Mouse (Mus musculus): ENCODE data around the gene Sox15.
"Not testable (repeated sequence)": the region's sequence is repeated elsewhere in the genome, so short reads cannot be mapped to it uniquely, and the experiment has no call there.

The Sox15 gene

DNA sequence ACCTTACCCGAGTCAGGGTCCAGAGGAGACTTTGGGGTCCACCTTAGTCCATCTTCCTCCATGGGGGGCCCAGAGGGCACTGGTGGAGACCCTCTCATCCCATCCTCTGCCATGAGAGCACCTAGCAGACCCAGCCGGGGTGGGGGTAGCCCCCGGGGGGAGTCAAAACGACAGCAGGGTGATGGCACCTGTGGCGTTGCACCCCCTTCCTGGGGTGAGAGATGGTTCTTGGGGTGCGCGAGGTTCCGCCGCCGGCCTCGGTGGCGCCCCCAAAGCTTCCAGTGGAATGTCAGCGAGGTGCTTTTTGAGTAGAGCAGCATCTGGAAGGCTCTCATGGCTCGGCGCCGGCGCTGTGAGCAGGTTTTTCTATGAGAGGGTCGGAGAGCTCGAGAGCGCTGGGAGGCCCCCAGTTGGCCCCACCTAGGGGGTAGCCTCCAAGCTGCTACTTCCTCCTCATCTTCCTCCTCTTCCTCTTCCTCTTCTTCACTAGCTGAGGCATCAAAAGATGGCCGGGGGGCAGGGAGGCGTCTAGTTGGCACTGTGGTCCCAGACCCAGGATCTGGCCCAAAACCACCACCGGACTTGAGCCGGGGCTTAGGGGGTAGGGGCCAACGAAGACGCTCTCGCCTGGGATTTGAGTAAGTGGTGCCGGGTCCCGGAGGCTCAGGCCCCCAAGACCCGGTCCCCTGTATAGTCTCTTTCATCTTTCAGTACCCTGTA, 25.2 kb downstream of the Sox15 start:
- DNase-seq (ENCODE audit: low spot score) = no peak

DNA sequence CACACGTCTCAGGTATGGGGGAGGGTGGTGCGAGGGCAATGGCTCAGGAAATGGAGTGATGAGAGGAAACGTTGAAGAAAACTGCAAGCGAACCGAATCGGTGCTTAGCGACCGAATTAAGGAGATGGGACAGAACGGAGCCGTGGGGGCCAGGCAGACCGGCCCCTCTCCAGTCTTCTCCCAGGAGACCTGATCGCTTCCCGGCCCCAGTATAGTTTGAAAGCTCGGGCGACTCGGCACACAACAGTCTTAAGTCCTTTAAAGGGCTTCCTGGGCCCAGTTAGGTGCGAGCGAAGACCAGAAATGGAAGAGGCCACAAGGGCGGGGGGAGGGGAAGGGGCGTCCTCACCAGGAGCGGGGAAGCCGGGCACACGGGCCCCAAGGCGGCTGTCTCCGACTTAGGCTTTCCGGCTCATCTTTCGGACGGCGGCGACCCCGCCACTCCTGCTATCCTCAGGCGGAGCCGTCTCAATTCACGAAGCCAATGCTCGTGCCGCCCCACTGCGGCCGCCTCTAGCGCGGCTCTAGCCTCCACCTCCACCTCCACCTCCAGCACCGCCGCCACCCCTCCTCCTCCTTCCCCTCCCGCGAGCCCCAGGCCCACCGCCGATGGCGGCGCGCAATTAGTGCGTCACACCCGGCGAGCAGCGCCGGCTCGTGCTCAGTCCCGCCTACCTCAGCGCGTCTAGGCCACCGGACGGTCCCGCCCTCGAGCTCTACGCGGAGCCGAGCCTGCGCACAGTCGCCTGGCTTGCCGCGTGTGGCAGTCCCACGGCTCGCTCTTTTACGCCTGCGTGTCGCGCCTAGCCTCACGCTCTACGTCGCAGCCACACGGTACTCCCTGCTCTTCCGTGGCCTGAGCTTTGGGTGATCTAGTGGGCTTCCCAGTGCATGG, 26.4 kb downstream of the Sox15 start, which contains the start of gene Senp3:
TSS of gene Senp3 (minus strand) at position 771 of the 895 bp plus-strand sequence.
- DNase-seq (ENCODE audit: low spot score) = peak; percentile 97

DNA sequence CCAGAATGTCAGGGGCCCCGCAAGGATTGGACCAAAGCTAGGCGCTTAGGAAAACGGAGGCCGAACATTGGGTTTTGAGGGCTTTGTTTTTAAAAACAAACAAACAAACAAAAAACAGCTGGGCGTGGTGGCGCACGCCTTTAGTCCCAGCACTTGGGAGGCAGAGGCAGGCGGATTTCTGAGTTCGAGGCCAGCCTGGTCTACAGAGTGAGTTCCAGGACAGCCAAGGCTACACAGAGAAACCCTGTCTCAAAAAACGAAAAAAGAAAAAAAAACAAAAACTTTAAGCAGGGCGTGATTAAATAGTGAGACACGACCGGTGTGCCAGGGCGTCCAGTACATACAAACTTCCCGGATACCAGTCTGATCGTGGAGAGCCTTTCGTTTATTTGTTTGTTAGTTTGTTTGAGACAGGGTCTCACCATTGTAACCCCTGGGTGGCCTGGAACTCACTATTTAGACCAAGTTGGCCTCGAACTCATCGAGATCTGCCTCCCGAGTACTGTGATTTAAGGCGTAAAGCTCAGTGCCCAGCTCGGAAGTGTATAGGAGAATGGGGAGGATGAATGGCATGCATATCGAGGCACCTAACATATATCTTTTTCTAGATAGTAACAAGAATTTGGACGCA, 27.2 kb downstream of the Sox15 start:
- no peak for DNase-seq (ENCODE audit: low spot score)

DNA sequence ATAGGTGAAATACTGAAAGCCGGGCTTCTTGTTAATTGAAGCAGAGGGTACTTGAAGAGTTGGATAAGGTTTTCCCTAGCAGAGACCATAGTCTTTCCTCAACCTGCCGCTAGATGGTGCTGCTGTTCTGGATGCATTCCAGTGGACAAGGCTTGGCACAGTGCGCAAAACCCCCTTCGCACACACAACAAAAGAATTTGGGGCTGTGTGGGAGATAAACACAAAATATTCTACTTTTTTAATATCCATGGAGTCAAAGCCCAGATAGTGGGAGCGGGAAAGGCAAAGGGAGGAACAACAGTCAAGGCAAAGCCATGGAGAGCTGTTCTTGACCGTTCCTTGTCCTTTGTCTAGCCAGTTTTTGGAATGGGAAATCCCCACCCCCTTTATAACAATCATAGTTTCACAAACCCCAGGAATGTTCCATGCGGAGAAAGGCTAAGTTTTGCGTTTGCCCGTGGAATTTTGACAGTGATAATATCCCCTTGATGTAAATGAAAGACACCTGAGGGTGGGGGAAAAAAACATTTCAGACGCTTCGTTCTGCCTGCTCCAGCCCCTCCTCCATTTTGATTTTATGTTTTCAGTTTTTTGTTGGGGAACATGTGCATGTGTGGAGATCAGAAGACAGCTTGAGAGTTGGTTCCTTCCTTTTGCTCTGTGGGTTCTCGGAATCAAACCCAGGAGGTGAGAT, 27.9 kb downstream of the Sox15 start:
- DNase-seq (ENCODE audit: low spot score) = peak; percentile 98

DNA sequence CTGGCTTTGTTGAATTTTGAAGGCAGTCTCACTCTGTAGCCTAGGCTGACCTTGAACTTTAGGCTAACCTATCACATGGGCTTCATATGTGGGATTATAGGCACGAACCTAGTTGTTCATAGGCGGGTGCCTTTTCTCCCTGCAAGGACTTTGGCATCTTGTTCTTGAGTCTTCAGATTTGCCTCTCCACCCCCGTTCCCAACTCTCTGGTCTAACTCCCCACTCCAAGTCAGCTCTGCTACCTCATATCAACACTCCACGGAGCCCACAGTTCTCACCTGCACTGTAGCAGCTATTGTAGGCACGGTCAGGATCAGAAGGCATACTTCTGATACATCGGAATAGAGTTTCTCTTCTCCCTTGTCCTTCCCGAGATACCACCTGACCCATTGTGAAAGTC, 28.5 kb downstream of the Sox15 start:
- no peak for DNase-seq (ENCODE audit: low spot score)

DNA sequence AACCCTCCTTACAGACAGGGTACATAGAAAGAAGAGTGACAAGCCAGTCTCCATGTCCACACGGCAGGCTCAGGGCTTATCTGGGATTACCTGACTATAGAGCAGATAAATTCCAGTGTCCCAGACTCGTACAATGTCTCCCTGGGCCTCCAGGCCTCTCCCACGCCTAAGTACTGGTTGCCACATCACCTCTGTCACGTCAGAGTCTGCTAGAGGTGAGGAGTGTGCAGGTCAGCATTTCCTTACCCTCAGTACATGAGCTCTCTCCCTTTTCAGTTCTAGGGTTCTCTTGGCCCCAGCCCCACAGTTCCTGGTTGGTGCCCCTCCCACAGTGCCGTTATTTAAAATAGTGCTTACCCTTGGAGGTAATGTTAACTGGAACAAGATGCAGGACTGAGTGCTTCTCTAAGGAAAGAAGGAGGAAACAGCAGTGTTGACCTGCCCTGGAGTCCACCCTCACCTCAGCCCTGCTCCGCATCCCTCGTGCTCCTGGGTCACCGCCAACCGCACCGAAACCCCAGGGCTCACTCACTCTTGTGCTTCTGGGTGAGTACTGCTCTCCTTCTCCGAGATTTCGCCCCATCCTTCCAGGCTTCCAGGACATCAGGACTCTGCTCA, 29.1 kb downstream of the Sox15 start:
- DNase-seq (ENCODE audit: low spot score) = no peak

DNA sequence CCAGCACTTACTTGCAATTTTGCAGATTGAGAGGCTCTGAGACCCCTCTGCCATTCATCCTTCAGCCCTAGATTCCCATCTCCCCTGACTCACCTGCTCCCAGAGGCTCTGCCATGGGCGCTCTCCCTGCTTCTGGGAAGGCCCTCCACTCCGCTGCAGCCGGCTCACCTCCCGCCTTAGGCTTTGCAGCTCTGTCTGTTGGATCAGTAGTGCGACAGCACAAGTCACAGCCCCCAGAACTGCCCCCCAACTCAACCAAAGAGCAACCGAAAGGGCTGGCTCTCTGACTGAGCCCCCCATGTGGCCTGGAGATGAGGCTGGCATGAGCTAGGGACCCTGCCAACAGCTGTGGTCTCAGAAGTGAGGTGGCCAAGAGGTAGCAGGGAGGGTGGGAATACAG, 29.8 kb downstream of the Sox15 start:
- no peak for DNase-seq (ENCODE audit: low spot score)

DNA sequence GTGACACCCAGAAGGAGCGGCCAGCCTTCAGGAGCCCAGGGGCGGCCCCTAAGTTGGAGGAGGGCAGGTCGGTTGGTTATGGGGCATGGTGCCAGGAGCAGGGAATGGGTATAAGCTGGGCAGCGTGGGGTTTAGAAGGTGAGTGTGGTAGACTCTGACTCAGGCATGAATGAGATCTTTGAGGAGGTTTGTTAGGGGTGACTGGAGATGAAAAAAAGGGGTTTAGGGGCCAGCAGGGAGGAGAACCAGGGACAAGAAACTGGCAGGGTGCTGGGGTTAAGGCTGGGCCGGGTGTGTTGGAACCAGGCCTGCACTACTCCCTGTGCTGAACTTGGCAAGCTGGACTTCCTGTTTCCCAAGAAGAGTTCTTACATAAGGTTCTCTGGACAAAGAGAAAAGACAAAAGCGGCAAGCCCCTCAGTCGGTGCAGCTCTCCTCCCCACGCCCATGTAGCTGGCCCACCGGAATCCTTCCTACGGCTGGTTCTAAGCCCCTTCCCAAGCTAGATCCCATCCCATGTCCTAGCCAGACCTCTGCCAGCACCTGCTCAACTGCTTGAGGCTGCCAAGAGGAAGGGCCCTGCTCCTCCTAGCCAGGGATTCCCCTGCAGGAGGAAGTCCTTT, 30.5 kb downstream of the Sox15 start, which contains the start of gene Tnfsf13:
TSS of gene Tnfsf13 (minus strand) at position 259 of the 623 bp plus-strand sequence.
- DNase-seq (ENCODE audit: low spot score) = no peak

DNA sequence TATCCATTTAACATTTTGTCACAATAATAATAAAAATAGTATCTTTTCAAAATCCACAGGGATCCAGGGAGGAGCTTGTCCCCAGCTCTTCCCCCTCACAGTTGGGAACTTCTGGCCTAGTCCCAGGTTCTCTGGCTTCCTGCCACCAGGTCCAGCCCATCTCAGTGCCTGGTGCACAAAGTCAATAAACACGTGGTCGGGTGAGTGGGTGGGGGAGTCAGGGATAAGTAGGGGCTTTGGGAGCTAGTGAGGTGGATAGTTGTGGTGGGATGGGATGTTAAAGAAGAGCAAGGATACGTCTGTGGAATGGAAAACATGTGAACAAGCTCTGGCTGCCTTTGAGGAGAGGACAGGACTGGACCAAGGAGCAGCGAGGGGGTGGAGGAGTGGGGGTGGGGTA, 31.3 kb downstream of the Sox15 start:
- no peak for DNase-seq (ENCODE audit: low spot score)

DNA sequence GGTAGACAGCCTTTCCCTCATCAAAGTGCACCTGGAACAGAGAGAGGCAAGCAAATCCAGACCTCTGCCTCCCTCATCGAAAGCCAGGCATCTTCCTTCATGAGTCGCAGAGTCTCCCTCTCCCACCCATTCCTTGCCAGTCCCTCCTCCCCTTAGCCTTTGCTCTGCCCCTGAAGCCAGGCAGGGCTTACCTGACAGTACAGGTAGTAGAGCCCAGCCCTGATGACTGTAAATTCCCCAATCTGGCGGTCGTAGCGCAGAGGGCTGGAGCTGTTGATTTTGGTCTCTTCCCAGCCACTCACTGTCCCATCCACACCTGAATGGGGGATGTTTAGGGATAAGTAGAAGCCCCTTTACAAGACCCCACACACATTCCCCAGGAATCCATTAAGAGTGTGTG, 31.9 kb downstream of the Sox15 start:
- no peak for DNase-seq (ENCODE audit: low spot score)

DNA sequence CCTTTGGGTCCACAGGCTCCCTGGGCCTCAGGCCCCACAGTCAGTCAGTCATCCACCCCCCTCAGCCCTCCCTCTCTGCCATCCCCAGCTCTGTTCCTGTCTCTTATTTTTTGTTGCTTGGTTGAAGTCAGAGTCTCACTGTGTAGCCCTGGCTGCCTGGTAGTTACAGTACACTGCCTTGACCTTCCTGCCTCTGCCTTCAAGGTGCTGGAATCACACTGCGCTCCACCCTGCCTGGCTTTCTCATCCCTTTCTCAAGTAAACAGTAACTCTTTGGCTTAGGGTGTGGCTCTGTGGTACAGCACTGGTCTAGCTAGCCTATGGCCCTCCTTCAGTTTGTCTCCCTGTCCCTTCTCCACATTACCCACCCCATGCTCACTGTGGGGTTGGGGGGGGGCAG, 34.8 kb downstream of the Sox15 start:
- DNase-seq (ENCODE audit: low spot score) = no peak

DNA sequence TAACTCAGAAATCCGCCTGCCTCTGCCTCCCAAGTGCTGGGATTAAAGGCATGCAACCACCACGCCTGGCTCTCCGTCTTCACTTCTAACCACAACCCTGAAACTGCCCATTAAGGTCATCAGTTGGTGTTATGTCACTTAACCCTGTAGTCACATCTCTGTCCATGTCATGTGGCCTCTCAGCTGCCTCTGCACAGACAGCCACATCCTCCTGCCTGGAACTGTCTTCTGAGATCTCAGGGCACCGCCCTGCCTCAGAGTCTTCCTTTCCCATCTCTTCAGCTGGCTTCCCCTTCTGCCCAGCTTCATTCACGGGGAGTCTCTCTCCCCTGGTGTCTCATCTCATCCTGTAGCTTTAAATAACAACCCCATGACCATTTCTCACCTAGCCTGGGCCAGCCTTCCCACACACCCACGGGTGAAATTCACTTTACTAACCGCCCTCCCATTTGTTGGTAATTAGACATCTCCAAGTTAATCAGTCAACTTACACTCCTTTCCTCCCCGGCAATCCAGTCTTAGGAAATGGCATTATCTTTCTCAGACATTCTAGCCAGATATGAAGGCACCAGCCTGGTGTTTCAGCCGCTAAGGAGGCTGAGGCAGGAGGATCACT, 37.2 kb downstream of the Sox15 start:
- no peak for DNase-seq (ENCODE audit: low spot score)

DNA sequence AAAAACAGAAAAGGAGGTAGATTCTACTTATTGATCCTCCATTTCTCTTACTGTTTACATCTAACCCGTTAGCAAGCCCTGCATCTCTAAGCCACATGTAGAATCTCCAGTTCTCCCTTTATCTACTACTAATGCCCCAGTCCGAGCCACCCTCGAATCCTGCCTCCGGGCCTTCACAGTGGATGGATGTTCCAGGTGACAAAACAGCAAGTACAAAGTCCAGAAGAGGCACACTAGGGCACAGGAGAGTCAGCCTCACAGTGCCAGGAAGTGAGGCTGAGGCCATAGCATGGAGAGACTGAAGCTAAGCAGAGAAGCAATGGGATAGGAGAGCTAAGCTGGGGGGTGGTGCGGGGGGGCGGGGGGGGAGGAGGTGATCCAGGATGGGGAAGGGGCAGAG, 37.7 kb downstream of the Sox15 start:
- no peak for DNase-seq (ENCODE audit: low spot score)

DNA sequence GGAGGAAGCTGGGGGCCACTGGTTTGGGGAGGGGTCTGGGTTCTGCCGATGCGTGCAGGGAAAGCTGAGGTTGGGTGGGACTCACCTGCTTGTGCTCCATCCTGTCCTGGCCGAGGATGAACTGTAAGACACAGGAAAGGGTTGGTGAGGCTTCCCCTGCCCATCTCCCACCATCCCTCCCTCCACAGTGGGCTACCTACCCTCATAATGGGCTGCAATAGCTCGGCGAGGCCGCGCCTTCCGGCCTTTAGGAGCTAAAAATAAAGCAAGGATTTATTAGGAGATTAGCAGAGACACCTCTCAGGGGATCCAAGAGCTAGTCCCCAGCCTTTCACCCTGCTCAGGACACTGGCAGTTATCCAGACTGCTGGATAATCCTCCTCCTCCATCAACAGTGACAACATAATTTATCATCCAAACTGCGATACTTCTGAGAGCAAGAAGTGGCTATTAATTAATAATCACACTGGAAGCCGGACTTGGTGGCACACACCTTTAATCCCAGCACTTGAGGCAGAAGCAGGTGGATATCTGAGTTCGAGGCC, 38.4 kb downstream of the Sox15 start:
- DNase-seq (ENCODE audit: low spot score) = no peak

DNA sequence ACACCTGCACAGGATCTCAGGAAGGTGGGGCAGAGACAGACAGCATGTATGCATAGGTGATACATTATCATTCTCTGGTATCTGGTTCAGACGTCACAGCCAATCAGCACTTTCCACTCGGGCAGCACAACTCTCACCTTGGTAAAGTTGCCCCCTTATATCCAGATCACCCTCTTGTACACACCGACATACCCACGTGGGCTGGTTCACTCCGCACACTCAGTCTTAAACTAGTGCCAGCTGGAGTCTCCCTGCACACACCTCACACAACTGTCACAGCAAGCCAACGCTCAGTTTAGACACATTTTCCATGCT, 39.9 kb downstream of the Sox15 start:
- no peak for DNase-seq (ENCODE audit: low spot score)

DNA sequence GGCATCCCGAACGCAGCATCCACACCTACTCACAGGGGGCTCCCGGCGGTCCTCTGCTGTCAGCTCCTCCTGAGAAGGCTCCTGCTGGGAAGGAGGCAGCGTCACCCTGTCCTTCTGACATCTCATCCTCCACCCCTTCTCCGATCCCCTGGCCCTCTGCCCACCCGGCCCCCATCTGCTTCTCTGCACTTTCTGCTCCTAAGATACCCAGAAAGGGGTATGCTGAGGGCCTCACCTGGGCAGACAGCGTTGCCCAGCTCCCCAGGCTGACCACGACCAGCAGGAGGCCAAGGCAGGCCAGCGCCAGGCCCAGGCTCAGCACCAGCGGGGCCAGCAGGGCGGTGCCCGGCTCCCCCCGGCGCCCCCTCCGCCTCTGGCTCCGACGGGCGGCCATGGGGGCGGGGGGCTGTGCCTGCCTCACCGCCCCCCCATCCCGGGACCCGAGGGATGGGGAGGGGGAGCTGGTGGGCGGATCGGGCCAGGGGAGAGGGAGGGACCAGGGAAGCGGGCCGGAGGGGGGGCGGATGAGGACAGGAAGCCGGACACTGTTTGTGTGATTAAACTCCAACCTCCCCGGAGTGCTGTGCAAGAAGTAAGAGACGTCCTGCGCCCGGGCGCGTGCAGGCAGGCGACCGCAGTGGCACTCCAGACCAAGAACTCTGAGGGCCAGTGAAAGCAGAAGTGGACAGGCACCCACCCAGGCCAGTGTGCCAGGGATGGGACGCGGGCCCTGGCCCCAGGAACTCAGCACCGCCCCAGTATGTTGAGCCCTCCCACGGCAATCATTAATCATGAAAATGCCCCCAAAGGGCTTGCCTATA, 40.5 kb downstream of the Sox15 start, which contains the start of the genes Tnfsf12 and Tnfsfm13:
TSS of gene Tnfsf12 (minus strand) at position 489 of the 821 bp plus-strand sequence.
TSS of gene Tnfsfm13 (minus strand) at position 738 of the 821 bp plus-strand sequence.
- DNase-seq (ENCODE audit: low spot score) = peak; percentile 66

DNA sequence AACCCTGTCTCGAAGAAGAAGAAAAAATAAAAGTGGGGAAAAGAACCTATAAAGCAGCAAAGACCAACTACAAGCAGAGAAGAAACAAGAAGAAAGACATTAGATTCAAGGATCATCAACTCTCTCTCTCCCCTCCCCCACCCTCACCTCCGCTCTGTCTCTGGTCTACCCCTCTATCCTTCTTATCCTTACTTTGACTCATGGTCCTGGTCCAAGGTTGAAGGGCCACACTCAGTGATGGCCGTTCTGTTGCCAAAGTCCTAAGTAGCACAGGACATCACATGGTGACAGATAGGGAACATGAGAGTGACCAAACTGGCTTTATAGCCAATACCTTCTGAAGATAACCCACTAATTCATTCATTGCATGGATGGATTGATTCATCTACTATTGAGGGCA, 42.3 kb downstream of the Sox15 start:
- no peak for DNase-seq (ENCODE audit: low spot score)

DNA sequence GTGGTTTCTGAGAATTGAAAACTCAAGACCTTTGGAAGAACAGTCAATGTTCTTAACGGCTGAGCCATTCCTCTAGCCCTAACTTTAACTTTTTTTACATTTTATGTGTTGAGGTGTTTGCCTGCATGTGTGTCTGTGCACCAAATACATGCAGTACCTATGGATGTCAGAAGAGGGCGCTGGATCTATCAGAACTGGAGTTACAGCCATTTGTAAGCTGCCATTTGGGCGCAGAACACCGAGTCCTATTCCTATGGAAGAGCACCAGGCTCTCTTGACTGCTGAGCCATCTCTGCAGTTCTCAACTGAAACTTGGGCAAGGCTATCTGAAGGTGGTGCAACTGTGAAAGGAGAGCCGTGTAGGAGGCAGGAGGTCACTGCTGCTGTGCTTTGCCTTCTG, 43.5 kb downstream of the Sox15 start:
- DNase-seq (ENCODE audit: low spot score) = no peak

DNA sequence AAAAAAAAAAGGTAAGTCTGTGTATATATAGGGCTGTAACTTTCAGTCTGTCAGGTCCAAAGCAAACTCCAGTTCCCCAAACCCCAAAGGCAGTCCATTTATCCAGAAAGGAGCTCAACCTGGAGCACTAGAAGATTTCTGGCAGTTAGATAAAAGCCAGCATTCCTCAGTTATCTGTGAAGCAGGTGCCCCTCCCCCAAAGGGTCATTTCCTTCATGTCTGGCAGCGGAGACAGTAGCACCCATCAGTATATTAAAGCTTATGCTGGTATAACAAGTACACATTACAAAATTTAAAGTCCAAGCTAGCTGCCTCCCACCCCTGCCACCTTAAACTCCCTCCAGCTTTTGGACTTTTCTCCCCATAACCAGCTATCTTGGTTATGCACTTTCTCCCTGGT, 44.5 kb downstream of the Sox15 start:
- DNase-seq (ENCODE audit: low spot score) = no peak

DNA sequence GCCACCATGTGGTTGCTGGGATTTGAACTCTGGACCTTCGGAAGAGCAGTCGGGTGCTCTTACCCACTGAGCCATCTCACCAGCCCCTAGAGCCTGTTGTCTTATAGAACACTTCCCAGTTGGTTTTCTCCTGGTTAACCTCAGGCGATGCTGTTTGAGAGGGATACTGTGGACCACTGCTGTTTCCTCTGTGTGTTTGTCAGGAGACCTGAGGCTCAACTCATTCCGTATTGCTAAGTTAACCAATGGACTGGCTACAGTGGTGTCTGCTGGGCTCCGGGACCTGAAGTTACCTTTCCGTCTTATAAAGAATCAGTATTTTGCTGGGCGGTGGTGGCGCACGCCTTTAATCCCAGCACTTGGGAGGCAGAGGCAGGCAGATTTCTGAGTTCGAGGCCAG, 47.8 kb downstream of the Sox15 start:
- not testable (repeated sequence) for DNase-seq (ENCODE audit: low spot score)

Data from embryo, embryonic 10.5 days (tissue).